Mouse (Mus musculus) lung, embryonic 14.5 days (tissue): ENCODE results near the gene Polh. TPM values are rescaled to one million over a fixed set of nuclear protein-coding genes. Genes with fewer than 3 reads are reported as not detected.

ENCODE experiments used
- ATAC-seq: fragments of 200-750 bp; cut with Nextera tagmentation; 2 replicates; pipeline ENCODE4 v1.8.0; 2017; ENCODE audit warnings: mild to moderate bottlenecking, moderate TSS enrichment, moderate library complexity; ENCODE audit not compliant: insufficient read depth
- DNase-seq: peaks from one replicate; pipeline ENCODE4 v3.0.0-alpha.2; 2015
- H3K27ac ChIP-seq: fragments of 300-500 bp; sonication (generic); 2 replicates; pipeline ENCODE4 v1.5.1; 2014; ENCODE audit warnings: low read depth, mild to moderate bottlenecking, moderate library complexity
- H3K27me3 ChIP-seq: fragments of 300-500 bp; sonication (generic); 2 replicates; pipeline ENCODE4 v1.6.1; 2014; ENCODE audit warnings: low read length, control low read depth; ENCODE audit not compliant: insufficient read depth
- H3K36me3 ChIP-seq: fragments of 300-500 bp; sonication (generic); 2 replicates; pipeline ENCODE4 v1.6.1; 2014; ENCODE audit warnings: control low read depth; ENCODE audit not compliant: insufficient read depth
- H3K4me1 ChIP-seq: fragments of 300-500 bp; sonication (generic); 2 replicates; pipeline ENCODE4 v1.6.1; 2014; ENCODE audit warnings: antibody characterized with exemption, control low read depth; ENCODE audit not compliant: insufficient read depth
- H3K4me2 ChIP-seq: fragments of 300-500 bp; sonication (generic); 2 replicates; pipeline ENCODE4 v1.6.1; 2014; ENCODE audit warnings: mild to moderate bottlenecking
- H3K4me3 ChIP-seq: fragments of 300-500 bp; sonication (generic); 2 replicates; pipeline ENCODE4 v1.5.1; 2014; ENCODE audit warnings: low read depth, low read length
- H3K9ac ChIP-seq: fragments of 300-500 bp; sonication (generic); 2 replicates; pipeline ENCODE4 v1.6.1; 2014
- H3K9me3 ChIP-seq: fragments of 300-500 bp; sonication (generic); 2 replicates; pipeline ENCODE4 v1.6.1; 2016; ENCODE audit warnings: low read depth, low read length, control low read depth
- CTCF ChIP-seq: IDR thresholded peaks from 2 replicates; pipeline ENCODE4 v1.5.1; 2016; ENCODE audit warnings: antibody characterized with exemption, low read depth
- WGBS: fragments of 180-500 bp; shearing (Covaris S2); extraction: QIAGEN DNeasy Blood & Tissue Kit; methylation state at CpG from one replicate; pipeline ENCODE4 v1.1.7; 2014; 5-methylcytosine and 5-hydroxymethylcytosine counted together
- polyA plus RNA-seq: library from polyadenylated mRNA; unstranded; fragments of >200 nt; fragmentation: Nextera tagmentation; extraction: Ambion mirVana; gene quantifications from 2 replicates; pipeline ENCODE4 v1.2.1, GENCODE M21; 2014

Gene Polh
- polyA plus RNA-seq, 1 experiment from 2014 or later: 19.6 TPM

DNA sequence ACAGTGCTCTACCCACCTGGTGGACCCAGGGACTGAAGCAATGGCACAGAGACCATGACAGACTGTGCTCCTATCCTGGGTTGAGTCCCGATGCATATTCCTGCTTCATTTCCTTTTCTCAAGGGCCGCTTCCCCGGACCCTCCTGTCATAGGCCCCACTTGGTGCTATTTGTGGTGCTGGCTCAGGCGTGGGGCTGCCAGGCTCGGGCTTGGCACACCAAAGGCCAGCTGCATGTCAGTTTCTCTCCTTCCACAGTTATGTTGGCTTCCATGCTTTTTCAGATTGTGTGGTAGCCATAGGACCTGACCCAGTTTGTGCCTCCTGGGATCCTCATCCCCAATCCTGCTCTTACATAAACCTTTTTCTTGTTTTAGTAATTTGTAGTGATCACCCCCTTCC lies 33.7 kb downstream of the Polh start:
- no peak for DNase-seq
- H3K4me2 ChIP-seq: no peak overlapping the region
- no peaks in the 10 kb centered on the region for H3K4me1 ChIP-seq
- no peak overlapping the region for H3K27ac ChIP-seq
- 86% methylated on average over 5 of the region's 5 CpGs for WGBS
- peaks cover 91% of the 10 kb centered on the region for H3K36me3 ChIP-seq
- no peak for TF ChIP-seq CTCF
- no peaks in the 10 kb centered on the region for H3K27me3 ChIP-seq
- no peak overlapping the region for H3K4me3 ChIP-seq
- H3K9me3 ChIP-seq: no peaks in the 10 kb centered on the region
- ATAC-seq: no peak
- no peak overlapping the region for H3K9ac ChIP-seq

DNA sequence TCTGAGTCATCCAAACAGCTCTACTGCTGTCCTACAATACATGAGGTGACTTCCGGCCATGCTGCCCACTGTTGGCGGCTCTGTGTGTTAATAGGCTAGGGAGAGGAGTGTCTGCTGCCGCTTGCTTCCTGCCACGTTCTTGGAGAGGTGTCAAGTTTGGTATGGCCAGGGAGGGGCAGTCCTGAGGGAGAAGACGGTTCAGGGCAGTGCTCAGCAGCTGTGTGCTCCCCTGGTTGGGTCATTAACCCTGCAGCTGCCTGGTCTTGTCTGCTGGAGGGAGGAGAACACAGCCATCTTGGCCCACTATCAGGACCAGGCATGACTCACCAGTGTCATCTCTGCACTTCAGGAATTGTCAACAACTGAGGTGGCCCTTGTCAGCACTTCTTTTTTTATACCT lies 34.1 kb downstream of the Polh start:
- H3K27ac ChIP-seq: no peak overlapping the region

DNA sequence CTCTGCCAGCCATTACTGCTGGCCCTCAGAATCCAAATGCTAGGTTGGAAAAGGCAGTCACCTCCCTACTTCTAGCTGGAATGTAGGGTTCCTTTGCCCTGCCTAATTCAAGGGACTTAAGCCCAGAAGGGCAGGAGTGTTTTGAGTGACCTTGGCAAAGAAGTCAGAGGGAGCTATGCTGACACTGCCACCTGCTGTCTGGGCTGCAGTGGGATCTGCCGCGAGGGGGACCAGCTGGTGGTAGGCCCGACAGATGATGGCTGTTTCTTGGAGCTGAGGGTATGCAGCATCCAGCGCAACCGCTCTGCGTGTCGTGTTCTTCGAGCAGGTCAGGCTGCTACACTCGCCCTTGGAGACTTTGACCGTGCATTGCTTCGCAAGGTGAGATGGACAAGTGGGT lies 35.4 kb downstream of the Polh start:
- DNase-seq (peak; percentile 34), ATAC-seq (no peak)
- Histone ChIP-seq H3K36me3 (peaks cover 76% of the 10 kb centered on the region), H3K4me1 (peaks cover 13% of the 10 kb centered on the region; the same call in 1 of the 2 replicates), H3K27ac (no peak overlapping the region), H3K9me3 (no peaks in the 10 kb centered on the region), H3K9ac (no peak overlapping the region), H3K4me2 (no peak overlapping the region), H3K4me3 (no peak overlapping the region), H3K27me3 (no peaks in the 10 kb centered on the region)
- WGBS: 83% methylated on average over 11 of the region's 11 CpGs
- peak; percentile 49 for TF ChIP-seq CTCF

More for the DNA sequence above, 34.1 kb downstream of the Polh start:
- ATAC-seq: peak; percentile 13; the same call in 1 of the 2 replicates
- Histone ChIP-seq H3K27me3 (no peaks in the 10 kb centered on the region), H3K4me3 (no peak overlapping the region), H3K9ac (no peak overlapping the region), H3K4me2 (no peak overlapping the region), H3K36me3 (peaks cover 89% of the 10 kb centered on the region), H3K4me1 (no peaks in the 10 kb centered on the region), H3K9me3 (no peaks in the 10 kb centered on the region)
- WGBS: 44% methylated on average over 5 of the region's 5 CpGs
- DNase-seq: no peak
- TF ChIP-seq CTCF: no peak

DNA sequence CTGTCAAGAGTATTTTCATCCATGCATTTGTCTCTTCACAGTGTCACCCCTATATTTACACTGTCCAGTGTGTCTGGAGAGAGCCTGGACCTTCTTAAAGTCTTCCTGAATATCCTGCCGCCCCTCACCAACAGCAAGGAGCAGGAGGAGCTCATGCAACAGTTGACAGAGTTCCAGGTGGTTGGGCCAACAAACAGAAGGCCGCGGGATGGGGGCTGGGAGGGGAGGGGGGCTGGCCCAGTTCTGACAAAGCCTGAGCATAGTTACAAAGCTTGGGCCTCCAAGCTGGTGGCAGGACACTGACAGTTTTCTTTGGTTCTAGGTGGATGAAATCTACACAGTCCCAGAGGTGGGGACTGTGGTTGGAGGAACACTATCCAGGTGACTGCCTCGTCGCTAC lies 36.2 kb downstream of the Polh start:
- no peak overlapping the region for H3K4me3 ChIP-seq
- WGBS: 80% methylated on average over 5 of the region's 5 CpGs
- ATAC-seq: no peak
- H3K9me3 ChIP-seq: no peaks in the 10 kb centered on the region
- H3K27ac ChIP-seq: no peak overlapping the region
- no peak for DNase-seq
- peaks cover 17% of the 10 kb centered on the region; the same call in 1 of the 2 replicates for H3K4me1 ChIP-seq
- peaks cover 70% of the 10 kb centered on the region for H3K36me3 ChIP-seq
- H3K27me3 ChIP-seq: no peaks in the 10 kb centered on the region
- H3K9ac ChIP-seq: no peak overlapping the region
- H3K4me2 ChIP-seq: no peak overlapping the region
- TF ChIP-seq CTCF: no peak

DNA sequence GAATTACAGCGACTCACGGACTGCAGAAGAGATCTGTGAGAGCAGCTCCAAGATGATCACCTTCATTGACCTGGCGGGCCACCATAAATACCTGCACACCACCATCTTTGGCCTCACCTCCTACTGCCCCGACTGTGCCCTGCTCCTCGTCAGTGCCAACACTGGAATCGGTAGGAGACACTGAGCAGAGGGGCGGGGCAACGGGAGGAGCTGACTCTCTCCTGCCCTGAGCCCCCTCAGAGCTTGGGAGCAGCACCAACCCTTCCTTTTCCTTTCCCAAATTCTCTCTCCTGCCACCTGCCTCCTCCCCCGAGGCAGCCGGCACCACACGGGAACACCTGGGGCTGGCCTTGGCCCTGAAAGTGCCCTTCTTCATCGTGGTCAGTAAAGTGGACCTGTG lies 37.0 kb downstream of the Polh start:
- Histone ChIP-seq H3K4me1 (peaks cover 17% of the 10 kb centered on the region; the same call in 1 of the 2 replicates), H3K36me3 (peaks cover 64% of the 10 kb centered on the region), H3K9me3 (no peaks in the 10 kb centered on the region), H3K4me2 (no peak overlapping the region), H3K4me3 (no peak overlapping the region), H3K27ac (no peak overlapping the region), H3K9ac (no peak overlapping the region), H3K27me3 (no peaks in the 10 kb centered on the region)
- TF ChIP-seq CTCF: no peak
- no peak for DNase-seq
- 86% methylated on average over 12 of the region's 12 CpGs for WGBS
- no peak for ATAC-seq

DNA sequence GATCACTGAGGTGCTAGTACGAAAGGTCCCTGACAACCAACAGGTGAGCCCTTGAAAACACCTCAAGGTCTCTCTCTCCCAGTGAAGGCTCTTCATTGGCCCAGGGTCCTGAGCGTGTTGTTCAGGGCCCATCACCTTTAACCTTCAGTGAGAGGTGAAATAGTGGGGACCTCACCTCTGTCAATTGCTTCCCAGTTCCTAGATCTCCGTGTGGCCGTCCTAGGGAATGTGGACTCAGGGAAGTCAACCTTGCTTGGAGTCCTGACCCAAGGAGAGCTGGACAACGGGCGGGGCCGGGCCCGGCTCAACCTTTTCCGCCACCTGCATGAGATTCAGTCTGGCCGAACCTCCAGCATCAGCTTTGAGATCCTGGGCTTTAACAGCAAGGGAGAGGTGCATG lies 37.7 kb downstream of the Polh start:
- Histone ChIP-seq H3K9me3 (no peaks in the 10 kb centered on the region), H3K9ac (no peak overlapping the region), H3K4me1 (peaks cover 17% of the 10 kb centered on the region; the same call in 1 of the 2 replicates), H3K4me3 (no peak overlapping the region), H3K4me2 (no peak overlapping the region), H3K36me3 (peaks cover 58% of the 10 kb centered on the region), H3K27ac (no peak overlapping the region), H3K27me3 (no peaks in the 10 kb centered on the region)
- ATAC-seq (no peak), DNase-seq (no peak)
- 93% methylated on average over 10 of the region's 10 CpGs for WGBS
- TF ChIP-seq CTCF: no peak

DNA sequence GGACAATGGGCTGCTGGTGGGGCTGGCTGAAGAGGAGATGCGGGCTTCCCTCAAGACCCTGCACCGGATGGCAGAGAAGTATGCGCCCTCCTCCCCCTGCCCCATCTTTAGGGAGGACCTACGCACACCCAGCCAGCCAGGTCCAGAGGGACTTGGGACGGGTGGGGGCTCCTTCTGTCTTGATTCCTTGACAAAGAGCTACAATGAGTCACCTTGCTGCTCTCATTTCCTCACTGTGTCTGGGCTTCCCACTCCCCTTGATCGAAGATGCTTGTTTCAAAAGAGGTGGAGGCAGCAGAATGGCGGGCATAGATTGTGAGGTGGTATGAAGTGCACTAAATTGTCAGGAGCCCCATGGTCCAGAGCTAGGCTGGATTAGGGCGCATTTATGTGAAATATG lies 38.1 kb downstream of the Polh start:
- peaks cover 53% of the 10 kb centered on the region for H3K36me3 ChIP-seq
- WGBS: 90% methylated on average over 8 of the region's 8 CpGs

More for the DNA sequence above, 38.1 kb downstream of the Polh start:
- DNase-seq: no peak
- ATAC-seq: no peak
- no peak overlapping the region for H3K4me2 ChIP-seq
- H3K9me3 ChIP-seq: no peaks in the 10 kb centered on the region
- no peak overlapping the region for H3K27ac ChIP-seq
- H3K9ac ChIP-seq: no peak overlapping the region
- TF ChIP-seq CTCF: no peak
- H3K27me3 ChIP-seq: no peaks in the 10 kb centered on the region
- H3K4me3 ChIP-seq: no peak overlapping the region
- H3K4me1 ChIP-seq: peaks cover 17% of the 10 kb centered on the region; the same call in 1 of the 2 replicates
